Mouse (Mus musculus) spleen, adult 12 weeks (tissue): ENCODE results near the gene AC153137.1.
A peak's percentile ranks its signal among the peaks of the same experiment; 100 is the strongest.
"Not testable (repeated sequence)": the region's sequence is repeated elsewhere in the genome, so short reads cannot be mapped to it uniquely, and the experiment has no call there.

Source experiments
- DNase-seq: peaks from one replicate; pipeline ENCODE4 v3.0.0; 2022; ENCODE audit warnings: low spot score

The AC153137.1 gene

GRCm38 (mm10) chr1:30977868-30978267, at the start of gene AC153137.1:
TSS of gene AC153137.1 (minus strand) at chr1:30977968.
- DNase-seq = not testable (repeated sequence)

DNA sequence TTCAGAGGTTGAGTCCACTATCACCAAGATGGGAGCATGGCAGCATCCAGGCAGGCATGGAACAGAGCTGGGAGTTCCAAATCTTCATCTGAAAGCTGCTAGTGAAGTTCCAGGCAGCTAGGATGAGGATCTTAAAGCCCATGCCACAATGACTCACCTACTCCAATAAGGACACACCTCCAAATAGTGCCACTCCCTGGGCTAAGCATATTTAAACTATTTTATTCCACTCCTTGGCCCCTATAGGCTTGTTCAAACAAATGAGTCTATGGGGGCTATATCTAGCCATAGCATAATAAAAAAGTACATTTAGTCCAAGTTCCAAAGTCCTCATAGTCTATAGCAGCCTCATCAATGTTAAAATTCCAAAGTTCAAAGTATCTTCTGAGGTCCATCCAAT, 45.4 kb upstream of the AC153137.1 start:
- no peak for DNase-seq

- DNase-seq = no peak
Measured at GRCm38 (mm10) chr1:31019283-31019682, 41.5 kb upstream of the AC153137.1 start.

GRCm38 (mm10) chr1:31017377-31017776, 39.6 kb upstream of the AC153137.1 start:
- no peak for DNase-seq

DNA sequence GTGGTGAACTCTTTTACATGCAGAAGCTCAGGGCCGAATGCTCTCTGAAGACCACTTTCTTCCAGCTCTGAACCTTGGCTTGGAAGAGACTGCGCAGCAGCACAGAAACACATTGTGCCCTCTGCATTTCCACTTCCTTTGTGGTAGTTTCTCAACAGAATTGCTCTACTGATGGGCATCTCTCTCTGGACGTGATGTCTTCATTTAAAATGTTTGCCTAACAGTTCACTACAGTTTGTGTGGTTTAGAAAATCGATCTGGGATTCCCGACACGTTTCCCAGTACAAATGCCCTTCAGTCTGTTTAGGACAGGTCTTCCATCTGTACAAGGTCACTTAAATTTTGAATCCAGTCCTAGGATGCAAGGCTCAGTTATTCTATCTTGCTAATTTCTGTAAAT, 38.3 kb upstream of the AC153137.1 start:
- no peak for DNase-seq

GRCm38 (mm10) chr1:31015261-31015660, 37.5 kb upstream of the AC153137.1 start:
- DNase-seq = no peak

GRCm38 (mm10) chr1:30977239-30977638, 529 bp downstream of the AC153137.1 start:
- DNase-seq = not testable (repeated sequence)

DNA sequence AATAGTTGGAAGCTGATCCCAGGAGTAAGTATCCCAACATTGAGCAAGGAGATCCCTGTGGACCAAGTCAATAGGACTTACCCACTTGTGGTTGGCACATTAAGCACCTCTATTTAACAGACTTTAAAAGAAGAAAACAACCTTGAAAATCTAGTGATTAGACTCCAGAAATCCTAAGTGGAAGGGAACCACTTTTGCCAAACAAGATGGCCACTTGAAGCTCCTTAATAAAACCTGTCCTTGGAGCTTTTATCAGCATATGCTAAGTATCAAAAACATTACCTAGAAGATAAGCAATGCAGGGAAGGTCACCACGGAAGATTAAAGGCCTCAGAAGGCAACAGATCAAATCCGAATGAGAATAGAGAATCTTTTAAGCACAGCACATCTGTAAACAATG, 26.0 kb downstream of the AC153137.1 start:
- no peak for DNase-seq

DNA sequence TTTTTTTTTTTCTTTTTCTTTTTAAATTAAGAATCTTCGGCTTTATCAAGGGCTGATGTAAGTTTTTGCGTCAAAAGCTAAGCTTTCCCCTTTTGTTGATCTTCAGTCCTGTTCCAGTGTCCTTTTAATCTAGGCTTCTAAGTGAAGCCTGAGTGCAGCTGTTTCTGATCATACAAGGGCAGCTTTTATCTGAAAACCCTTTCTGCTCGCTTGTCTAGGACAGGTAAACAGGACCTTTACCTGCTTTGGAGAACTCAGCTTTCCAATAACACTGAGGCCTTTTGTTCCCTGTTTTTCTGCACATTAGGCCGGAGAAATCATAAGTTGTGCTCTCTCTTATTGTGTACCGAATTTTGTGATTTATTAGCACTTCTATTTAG, 27.3 kb downstream of the AC153137.1 start:
- DNase-seq = no peak

DNA sequence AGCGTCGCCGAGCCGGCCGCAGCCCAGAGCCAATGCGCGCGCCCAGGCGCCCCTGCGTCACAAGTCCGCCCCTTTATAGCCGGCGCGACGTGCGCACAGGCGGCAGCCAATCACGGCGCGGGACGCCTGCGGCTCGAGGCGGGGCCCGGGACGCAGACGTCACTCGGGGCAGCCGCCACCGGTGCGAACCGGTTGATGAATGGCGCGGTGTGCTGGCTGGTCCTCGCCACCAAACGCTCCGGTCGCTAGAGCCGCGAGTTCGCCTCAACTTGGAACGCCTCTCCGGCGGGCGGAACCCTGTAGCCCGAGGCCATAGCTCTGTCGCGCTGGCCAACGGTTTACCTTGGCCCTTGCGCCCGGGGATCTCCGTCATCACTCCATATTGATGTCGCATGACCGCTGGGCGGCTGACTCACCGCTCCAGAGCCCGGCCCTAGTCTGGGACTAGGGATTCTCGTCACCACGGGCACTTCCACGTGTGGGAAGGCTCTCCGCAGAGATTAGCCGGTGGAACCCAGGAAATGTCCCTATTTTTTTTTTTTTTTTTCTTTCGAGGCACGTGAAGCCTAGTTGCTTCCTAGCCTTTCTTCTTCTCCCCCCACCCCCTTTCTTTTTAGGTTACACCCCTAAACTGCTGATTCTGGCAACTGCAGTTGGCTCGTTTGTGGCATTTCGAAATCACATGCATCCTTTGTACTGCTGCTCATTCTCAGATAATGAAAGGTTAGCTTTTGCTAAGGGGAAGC, 27.9 kb downstream of the AC153137.1 start:
- peak; percentile 96 for DNase-seq

DNA sequence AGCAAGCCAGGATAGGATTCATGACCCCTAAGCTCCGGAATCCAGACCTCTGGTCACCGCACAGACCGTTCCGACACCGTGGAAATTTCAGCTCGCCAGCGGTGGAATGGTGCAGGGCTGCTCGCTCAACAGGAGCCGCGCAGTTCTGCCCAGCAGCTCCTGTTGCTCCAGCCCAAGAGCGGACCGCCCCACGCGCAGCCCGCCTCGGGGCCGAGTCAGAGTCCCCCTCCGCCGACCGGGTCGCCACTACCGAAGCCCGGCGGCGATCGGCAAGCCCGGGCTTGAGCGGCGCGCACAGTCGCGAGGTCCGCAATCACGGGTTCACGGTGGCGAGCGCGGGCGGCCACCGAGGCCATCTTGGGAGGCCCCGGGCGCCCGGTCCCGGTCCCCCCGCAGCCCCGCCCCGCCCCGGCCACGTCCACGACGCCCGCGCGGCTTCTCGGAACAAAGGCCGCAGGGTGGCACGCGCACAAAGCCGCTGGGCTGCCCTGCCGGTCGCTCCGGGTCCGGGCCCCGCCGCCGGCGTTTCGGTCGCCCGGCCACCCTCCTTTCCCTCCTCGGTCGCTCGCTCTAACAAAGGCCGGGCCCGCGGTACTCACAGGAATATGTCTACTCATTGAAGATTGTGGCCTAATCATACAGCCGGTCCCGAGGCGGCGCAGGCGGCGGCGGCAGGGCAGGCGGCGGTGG, 28.7 kb downstream of the AC153137.1 start:
- peak; percentile 62 for DNase-seq

DNA sequence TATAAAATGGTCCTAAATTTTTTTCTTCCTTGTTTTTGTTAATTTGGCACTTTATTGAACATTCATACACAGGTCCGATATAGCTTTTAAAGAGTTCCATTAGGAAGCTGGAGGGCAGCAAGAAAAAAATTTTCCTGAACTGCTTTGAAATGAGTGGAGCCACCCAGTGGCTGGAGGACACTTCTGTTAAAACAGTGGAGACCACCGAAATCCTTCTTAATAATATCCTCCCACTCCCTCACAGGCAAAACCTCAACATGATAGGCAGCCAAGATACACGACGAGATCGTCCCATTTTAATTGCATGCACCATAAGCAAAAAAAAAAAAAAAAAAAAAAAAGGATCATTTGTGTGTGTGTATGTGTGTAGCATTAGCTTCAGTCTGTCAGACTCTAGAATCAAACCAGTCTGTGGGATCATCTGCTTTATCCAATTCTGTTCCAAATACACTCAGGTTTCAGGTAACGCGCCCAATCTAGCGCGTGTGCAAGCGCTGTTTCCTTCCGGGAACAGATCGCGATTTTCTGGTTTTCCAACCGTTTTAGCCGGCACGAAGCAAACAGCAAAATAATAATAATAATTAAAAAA, 29.3 kb downstream of the AC153137.1 start:
- peak; percentile 12 for DNase-seq

- no peak for DNase-seq
Measured at GRCm38 (mm10) chr1:30945136-30945535, 32.6 kb downstream of the AC153137.1 start.

- no peak for DNase-seq
Measured at GRCm38 (mm10) chr1:30940571-30940970, 37.2 kb downstream of the AC153137.1 start.

DNA sequence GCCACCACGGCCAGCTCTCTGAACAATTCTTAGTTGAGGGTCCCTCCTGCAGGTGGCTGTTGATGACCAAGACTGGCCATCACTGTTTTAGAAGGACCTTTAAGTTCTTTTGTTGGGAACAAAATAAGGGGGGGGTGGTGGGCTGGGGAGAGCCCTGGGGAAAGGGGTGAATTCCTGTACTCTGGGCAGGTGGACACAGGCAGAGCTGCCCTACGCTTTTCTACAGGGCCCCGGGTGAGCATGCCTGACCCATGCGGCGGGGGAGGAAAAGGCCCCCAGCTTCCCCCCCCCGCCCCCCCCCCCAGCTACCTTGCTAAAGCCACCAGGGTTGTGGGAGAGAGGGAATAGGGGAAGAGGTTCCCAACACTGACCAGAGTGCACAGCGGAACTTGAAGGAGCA, 39.4 kb downstream of the AC153137.1 start:
- DNase-seq = no peak

- no peak for DNase-seq
Measured at GRCm38 (mm10) chr1:30937396-30937965, 40.3 kb downstream of the AC153137.1 start.

- no peak for DNase-seq
Measured at GRCm38 (mm10) chr1:30936488-30936887, 41.3 kb downstream of the AC153137.1 start.

DNA sequence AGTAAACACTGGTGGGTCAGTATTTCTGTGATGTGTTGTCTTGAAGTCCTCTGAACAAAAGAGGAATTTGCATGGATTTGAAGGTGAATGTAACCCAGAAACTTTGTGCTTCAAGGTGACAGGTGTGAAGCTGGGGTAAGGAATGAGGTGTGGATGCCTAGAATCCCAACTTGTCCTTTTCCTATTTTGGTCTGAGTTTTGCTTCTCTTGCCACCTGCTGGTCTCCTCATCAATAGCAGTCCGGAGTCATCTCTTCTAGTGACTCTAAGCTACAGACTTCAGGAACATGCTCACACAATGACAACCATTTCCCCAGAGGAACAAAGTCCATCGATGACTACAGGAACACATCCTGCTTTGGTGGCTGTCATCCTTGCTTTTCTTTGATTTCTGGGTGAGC, 46.9 kb downstream of the AC153137.1 start:
- no peak for DNase-seq

DNA sequence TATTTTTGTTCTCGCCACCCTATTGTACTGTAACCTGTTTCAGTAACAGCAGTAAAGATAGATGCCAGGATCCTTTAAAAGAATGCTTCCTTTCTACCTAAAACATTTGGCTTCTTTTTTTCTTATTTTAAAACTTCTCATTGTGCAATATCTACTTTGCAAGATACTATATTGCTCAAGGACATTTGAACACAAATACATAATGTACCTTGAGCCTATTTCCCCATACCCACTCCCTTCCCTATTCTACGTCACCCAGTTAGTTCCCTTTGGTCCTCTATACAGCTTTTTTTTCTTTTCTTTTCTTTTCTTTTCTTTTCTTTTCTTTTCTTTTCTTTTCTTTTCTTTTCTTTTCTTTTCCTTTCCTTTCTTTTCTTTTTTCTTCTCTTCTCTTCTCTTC, 47.6 kb downstream of the AC153137.1 start:
- no peak for DNase-seq
